Mouse (Mus musculus) CD4-positive, CD25-positive, alpha-beta regulatory T cell, adult 2 months (primary cell): ENCODE data around the gene Crtc1.
A peak's percentile ranks its signal among the peaks of the same experiment; 100 is the strongest.

Experiments used
- DNase-seq: peaks from one replicate; pipeline ENCODE4 v3.0.0-alpha.2; 2012; ENCODE audit warnings: low read depth, low spot score

Crtc1 gene

GRCm38 (mm10) chr8:70463306-70463705, 23.9 kb upstream of the Crtc1 start:
- DNase-seq: no peak

- DNase-seq: no peak
Measured at GRCm38 (mm10) chr8:70462516-70462813, 23.1 kb upstream of the Crtc1 start.

- no peak for DNase-seq
Measured at GRCm38 (mm10) chr8:70461765-70462515, 22.6 kb upstream of the Crtc1 start.

- no peak for DNase-seq
Measured at GRCm38 (mm10) chr8:70460606-70461005, 21.2 kb upstream of the Crtc1 start.

GRCm38 (mm10) chr8:70460199-70460598, 20.8 kb upstream of the Crtc1 start:
- DNase-seq: no peak

GRCm38 (mm10) chr8:70459636-70460035, 20.3 kb upstream of the Crtc1 start:
- no peak for DNase-seq

GRCm38 (mm10) chr8:70458462-70458861, 19.1 kb upstream of the Crtc1 start:
- DNase-seq: no peak

- no peak for DNase-seq
Measured at GRCm38 (mm10) chr8:70457882-70458281, 18.5 kb upstream of the Crtc1 start.

- DNase-seq: no peak
Measured at GRCm38 (mm10) chr8:70456996-70457395, 17.6 kb upstream of the Crtc1 start.

- DNase-seq: no peak
Measured at GRCm38 (mm10) chr8:70453852-70454251, 14.5 kb upstream of the Crtc1 start.

- DNase-seq: no peak
Measured at GRCm38 (mm10) chr8:70452196-70452966, 13.0 kb upstream of the Crtc1 start.

- no peak for DNase-seq
Measured at GRCm38 (mm10) chr8:70447639-70448420, 8.5 kb upstream of the Crtc1 start.

- DNase-seq: no peak
Measured at GRCm38 (mm10) chr8:70445988-70446387, 6.6 kb upstream of the Crtc1 start.

- no peak for DNase-seq
Measured at GRCm38 (mm10) chr8:70443326-70443725, 3.9 kb upstream of the Crtc1 start.

GRCm38 (mm10) chr8:70441565-70441964, 2.2 kb upstream of the Crtc1 start:
- no peak for DNase-seq

- peak; percentile 39 for DNase-seq
Measured at GRCm38 (mm10) chr8:70440246-70440645, 867 bp upstream of the Crtc1 start.

GRCm38 (mm10) chr8:70439848-70440179, 435 bp upstream of the Crtc1 start:
- DNase-seq: no peak

- DNase-seq: no peak
Measured at GRCm38 (mm10) chr8:70438423-70438822, 956 bp downstream of the Crtc1 start.

GRCm38 (mm10) chr8:70435156-70435555, 4.2 kb downstream of the Crtc1 start:
- DNase-seq: no peak

GRCm38 (mm10) chr8:70432991-70433536, 6.3 kb downstream of the Crtc1 start:
- DNase-seq: no peak

GRCm38 (mm10) chr8:70431213-70431612, 8.2 kb downstream of the Crtc1 start:
- DNase-seq: no peak

GRCm38 (mm10) chr8:70426300-70426907, 13.0 kb downstream of the Crtc1 start:
- peak; percentile 23 for DNase-seq
